In genomic region chr13:104588383-104588782, GRCm38 (mm10) we compare ENCODE assay signal across 29 mouse cellular contexts.
DNase-seq lines count a peak whose midpoint lies in the region; TF ChIP-seq lines count a peak whose summit lies in the region.
"Had no signal": no experiment of that assay in that cellular context is flagged by ENCODE, and none has a peak within 500 bp of the region (broad histone marks: within the 10 kb centered on the region; RNA-seq: fewer than 3 reads in every experiment).

No protein-coding gene starts in this region.

- no peak overlapping the region for H3K4me3 ChIP-seq in myocyte
- no peak overlapping the region for H3K4me3 ChIP-seq in left cerebral cortex, adult 2 months
- H3K4me3 ChIP-seq: embryonic facial prominence, embryonic 12.5 days; erythroblast, embryonic 14.5 days; forebrain, embryonic 12.5 days; heart, embryonic 10.5 days; limb, embryonic 12.5 days; liver, embryonic 15.5 days; neural tube, embryonic 13.5 days had no signal

- TF ChIP-seq POLR2A in myocyte (IDR thresholded peaks at IDR 0.05; ENCODE audit: insufficient read length, low read depth): no peak

- intact Hi-C loops in heart, postnatal 25 days (cut with DNase I): no loop called here
- intact Hi-C loops in left cerebral cortex, adult 2 months (cut with DNase I): no loop called here

- no peaks in the 10 kb centered on the region for H3K27me3 ChIP-seq in myocyte (ENCODE audit: control insufficient read depth, insufficient read depth, insufficient read length)
- H3K27me3 ChIP-seq: embryonic facial prominence, embryonic 12.5 days; forebrain, embryonic 12.5 days; limb, embryonic 12.5 days; liver, embryonic 15.5 days; neural tube, embryonic 13.5 days had no signal

- no peak overlapping the region for H3ac ChIP-seq in myocyte (ENCODE audit: control insufficient read depth, insufficient read length)

- H3K27ac ChIP-seq in left cerebral cortex, adult 2 months: no peak overlapping the region
- H3K27ac ChIP-seq: embryonic facial prominence, embryonic 12.5 days; forebrain, embryonic 12.5 days; heart, embryonic 10.5 days; hindbrain, embryonic 14.5 days; limb, embryonic 12.5 days; liver, embryonic 15.5 days; neural tube, embryonic 13.5 days had no signal

- no peak for TF ChIP-seq CTCF in left cerebral cortex, adult 2 months (IDR thresholded peaks at IDR 0.05)

- peak; percentile 19 for DNase-seq in adrenal gland, postnatal 14 days
- DNase-seq in adrenal gland, postnatal 4 days (ENCODE audit: low spot score in 2 of 2): no peak
- peak; percentile 21 for DNase-seq in heart, adult 8-10 months (ENCODE audit: low spot score)
- DNase-seq in heart, postnatal 25 days (ENCODE audit: low spot score): no peak
- DNase-seq in NIH3T3 (ENCODE audit: low read depth): peak; percentile 67
- no peak for DNase-seq in left cerebral cortex, adult 2 months (ENCODE audit: extremely low spot score in 1 of 2, low spot score in 2 of 2)
- no peak for DNase-seq in testis, postnatal 10 days (ENCODE audit: low spot score)
- DNase-seq: cerebellum, adult 11 months; cerebellum, adult 9-10 months; cerebellum, postnatal 36 days; forebrain, postnatal 0 days; gastrocnemius, postnatal 14 days; kidney, adult 11 months; kidney, postnatal 14 days; lung, postnatal 36 days; right cerebral cortex, postnatal 14 days; spleen, adult 18-20 months; thymus, adult 2 months; thymus, postnatal 4 days had no signal

- no peaks in the 10 kb centered on the region for H3K79me2 ChIP-seq in myocyte (ENCODE audit: control insufficient read depth, insufficient read depth)

- H3K4me2 ChIP-seq in myocyte (ENCODE audit: low read depth): peak overlapping the region; percentile 19
- H3K4me2 ChIP-seq: embryonic facial prominence, embryonic 12.5 days; forebrain, embryonic 12.5 days; hindbrain, embryonic 14.5 days; limb, embryonic 12.5 days; liver, embryonic 15.5 days; midbrain, embryonic 11.5 days; neural tube, embryonic 13.5 days had no signal

- no peaks in the 10 kb centered on the region for H3K36me3 ChIP-seq in myocyte (ENCODE audit: control insufficient read depth, insufficient read depth)
- H3K36me3 ChIP-seq: embryonic facial prominence, embryonic 12.5 days; forebrain, embryonic 12.5 days; heart, embryonic 10.5 days; limb, embryonic 12.5 days; liver, embryonic 15.5 days; neural tube, embryonic 13.5 days had no signal

TF ChIP-seq in myocyte, 11 proteins besides CTCF, POLR2A, EP300 and RAD21:
- TF ChIP-seq CEBPB (IDR thresholded peaks at IDR 0.05; ENCODE audit: insufficient read depth, poor library complexity, severe bottlenecking) (peak; percentile 81), POLR2AphosphoS2 (IDR thresholded peaks at IDR 0.05; ENCODE audit: insufficient read length, low read depth) (no peak)

Comparison
In these comparisons a context has a peak if more than half of its experiments do, and no peak if none do; other contexts are left out.
1. DNase-seq: peak in adrenal gland, postnatal 14 days (single experiment), heart, adult 8-10 months (single experiment) and NIH3T3 (single experiment); none in adrenal gland, postnatal 4 days (0 of 2), heart, postnatal 25 days (single experiment), left cerebral cortex, adult 2 months (0 of 2) and testis, postnatal 10 days (single experiment).